Mouse (Mus musculus) C2C12 (cell line): ENCODE measurements around the gene Abcc1.

Experiments used
- CEBPB ChIP-seq: IDR thresholded peaks from one replicate; pipeline ENCODE4 v1.6.1; 2011; ENCODE audit warnings: low read depth, mild to moderate bottlenecking, control low read depth, moderate library complexity
- CTCF ChIP-seq: IDR thresholded peaks from one replicate; pipeline ENCODE4 v1.5.1; 2011; ENCODE audit not compliant: control insufficient read depth, insufficient read depth, insufficient read length
- MAX ChIP-seq: IDR thresholded peaks from one replicate; pipeline ENCODE4 v1.6.1; 2011; ENCODE audit warnings: mild to moderate bottlenecking, control low read depth
- MYOD1 ChIP-seq: IDR thresholded peaks from one replicate; pipeline ENCODE4 v1.6.1; 2011; ENCODE audit warnings: low read depth; ENCODE audit not compliant: control insufficient read depth, insufficient read length
- MYOG ChIP-seq: IDR thresholded peaks from one replicate; pipeline ENCODE4 v1.6.1; 2011; ENCODE audit not compliant: control insufficient read depth, insufficient read length; ENCODE audit errors: extremely low read depth
- USF1 ChIP-seq: IDR thresholded peaks from one replicate; pipeline ENCODE4 v1.6.1; 2011; ENCODE audit warnings: low read depth, mild to moderate bottlenecking, control low read depth, moderate library complexity

DNA sequence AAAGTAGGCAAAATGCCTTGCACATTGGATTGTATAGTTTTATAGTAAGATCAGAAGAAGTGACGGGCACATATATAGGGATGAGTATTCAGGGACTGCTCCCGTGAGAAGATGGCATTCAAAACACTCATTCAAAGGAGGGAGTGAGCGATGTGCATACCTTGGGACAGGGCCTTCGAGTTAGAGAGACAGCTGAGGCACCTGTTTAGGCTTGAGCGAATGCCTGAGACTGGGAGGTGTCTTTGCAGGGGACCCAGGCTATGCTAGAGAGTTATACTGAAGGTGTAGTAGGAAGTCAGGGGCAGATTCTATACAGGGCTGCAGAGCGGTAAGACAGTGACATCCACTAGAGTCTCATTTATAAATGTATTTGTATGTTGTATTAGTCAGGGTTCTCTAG, 44.3 kb downstream of the Abcc1 start:
- TF ChIP-seq CTCF (no peak), MAX (no peak), USF1 (no peak), CEBPB (no peak), MYOG (no peak), MYOD1 (no peak)
